Mouse (Mus musculus) common myeloid progenitor, adult 5-6 weeks (primary cell): Measurements from ENCODE around the gene Stac2. TPM values are rescaled to one million over a fixed set of nuclear protein-coding genes. Genes with fewer than 3 reads are reported as not detected.

Experiments used
- ATAC-seq: replicated peaks from 2 replicates; pipeline ENCODE4 v1.8.0; 2016; ENCODE audit warnings: low read depth, mild to moderate bottlenecking, moderate TSS enrichment, inconsistent platforms; ENCODE audit not compliant: poor library complexity, severe bottlenecking
- total RNA-seq: library from RNA; stranded (forward); fragments of 200-1000, 187-1606 nt; gene quantifications from 2 replicates; pipeline ENCODE4 v1.2.3, GENCODE M21; 2017

The Stac2 gene
- total RNA-seq, 1 experiment from 2014 or later: not detected

DNA sequence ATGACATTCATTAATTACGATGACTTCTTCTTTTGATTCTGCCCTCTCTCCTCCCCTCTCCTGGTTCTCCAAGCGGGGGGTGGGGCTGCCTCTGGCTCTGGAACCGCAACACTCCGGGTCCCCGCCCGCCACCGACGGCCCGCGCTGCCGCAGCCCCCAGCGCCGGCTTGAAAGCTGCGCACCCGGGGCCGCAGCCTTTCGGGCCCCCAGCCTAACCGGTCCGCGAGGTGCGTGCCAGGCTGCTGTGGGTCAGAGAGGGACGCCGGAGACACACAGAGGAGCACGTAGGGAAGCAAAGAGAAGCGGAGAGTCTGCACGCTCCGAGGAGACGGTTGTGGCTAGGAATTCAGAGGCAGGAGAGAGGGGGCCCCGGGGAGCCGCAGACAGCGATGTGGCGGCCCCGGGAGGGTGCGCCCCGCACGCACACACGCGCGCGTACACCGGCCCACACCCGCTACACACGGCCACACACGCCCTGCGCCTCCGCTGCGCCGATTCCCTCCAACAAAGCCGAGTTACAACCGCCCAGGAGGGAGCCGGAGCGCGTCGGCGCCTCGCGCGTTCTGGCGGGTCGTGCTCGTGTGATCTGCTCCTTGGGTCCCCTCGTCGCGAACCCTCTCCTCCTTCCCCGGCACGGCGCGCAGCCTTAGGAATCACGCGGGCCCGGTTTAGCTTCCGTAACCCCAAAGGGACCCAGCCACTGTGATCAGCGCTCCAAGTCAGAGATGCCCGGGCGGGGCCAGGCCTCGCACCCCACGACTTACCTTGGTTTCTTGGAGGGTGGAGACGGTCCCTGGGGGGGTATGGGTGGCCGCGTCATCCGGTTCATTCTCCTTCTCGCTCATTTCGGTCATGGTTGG is 903 bp downstream of the Stac2 start:
- ATAC-seq: no peak

DNA sequence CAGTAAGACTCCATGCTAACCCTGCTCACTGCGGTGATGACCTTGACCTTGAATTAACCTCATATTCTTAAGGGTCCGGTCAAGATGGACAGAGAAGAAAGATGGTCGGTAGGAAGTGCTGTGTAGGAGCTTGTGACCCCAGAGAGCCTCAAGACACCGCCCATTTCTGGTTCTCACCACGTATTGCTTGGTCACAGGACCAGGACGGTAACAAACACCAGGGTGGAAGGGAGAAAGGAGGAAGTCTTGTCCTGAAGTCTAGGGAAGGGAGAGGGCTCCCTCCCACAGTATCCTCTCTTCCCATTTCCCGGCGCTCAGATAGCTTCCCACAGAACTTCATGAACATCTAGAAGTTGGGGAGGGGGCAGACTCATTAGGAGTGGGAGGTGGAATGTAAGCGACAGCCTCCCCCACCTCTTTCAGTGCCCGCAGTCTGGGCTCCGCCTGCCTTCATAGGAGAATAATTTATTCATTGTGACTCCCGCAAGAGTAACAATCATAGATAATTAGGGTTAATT is 1.6 kb downstream of the Stac2 start:
- peak; percentile 41; the same call in 1 of the 2 replicates for ATAC-seq

DNA sequence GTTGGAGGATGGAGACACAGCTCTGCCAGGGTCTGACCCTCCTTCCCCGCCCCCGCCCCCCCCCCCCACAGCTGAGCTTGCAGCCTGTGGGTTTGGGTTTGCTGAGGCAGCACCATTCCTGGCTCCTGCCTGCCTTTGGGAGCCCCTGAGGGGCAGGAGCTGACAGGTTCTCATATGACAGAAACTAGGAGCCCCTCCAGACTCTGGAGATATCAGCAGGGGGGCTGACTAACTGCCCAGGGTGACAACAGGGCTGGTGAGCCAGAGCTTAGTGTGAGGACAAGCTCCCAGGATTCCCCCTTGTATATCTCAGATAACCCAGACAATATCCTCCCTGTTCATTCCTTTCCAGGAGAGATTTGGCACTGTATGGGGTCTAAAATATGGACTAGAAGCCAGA is 2.3 kb downstream of the Stac2 start:
- no peak for ATAC-seq

DNA sequence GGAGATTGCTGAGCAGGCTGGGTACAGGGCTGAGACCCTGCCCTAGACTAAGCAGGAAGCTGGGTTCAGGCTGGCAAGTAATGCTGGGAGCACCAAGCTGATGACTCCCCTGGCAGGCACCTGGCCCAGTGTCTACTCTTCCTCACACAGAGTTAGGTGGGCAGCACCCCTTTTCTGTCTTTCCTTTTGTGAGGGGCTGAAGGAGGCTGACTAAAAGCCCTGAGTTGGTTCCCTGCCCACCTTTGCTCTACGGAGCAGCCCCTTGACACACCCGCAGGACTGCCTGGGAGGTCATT is 2.8 kb downstream of the Stac2 start:
- no peak for ATAC-seq

DNA sequence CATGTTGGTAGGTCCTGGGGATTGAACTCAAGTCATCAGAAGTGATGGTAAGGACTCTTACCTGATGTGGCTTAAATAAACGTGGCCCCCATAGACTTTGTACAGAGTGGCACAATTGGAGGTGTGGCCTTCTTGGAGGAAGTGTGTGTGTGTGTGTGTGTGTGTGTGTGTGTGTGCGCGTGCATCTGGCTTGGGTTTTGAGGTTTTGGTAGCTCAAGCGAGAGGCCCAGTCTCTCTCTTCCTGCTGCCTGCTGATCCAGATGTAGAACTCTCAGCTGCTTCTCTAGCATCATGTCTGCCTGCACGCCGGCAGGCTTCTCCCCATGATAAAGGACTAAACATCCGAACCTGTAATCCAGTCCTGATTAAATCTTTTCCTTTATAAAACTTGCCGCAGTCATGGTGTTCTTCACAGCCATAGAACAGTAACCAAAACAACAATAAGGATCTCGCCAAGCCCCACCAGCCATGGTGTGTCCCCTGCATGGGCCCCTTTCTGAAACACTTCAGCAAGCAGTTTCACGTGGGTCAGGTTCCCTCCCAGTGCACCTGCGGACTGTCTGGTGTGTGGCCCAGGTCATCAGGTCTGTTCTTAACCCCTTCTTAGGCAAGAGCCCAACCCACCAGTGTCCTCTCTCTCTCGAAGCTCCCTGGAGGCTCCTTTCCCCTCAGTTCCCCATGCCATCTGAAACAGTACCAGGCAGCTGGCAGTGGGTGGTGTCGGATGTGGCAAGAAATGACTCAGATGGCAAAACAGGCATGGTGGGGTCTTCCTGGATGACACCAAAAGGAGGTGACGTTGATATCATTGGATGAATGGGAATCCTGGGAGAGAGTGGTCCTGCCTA is 3.4 kb downstream of the Stac2 start:
- peak; percentile 35; the same call in 1 of the 2 replicates for ATAC-seq

DNA sequence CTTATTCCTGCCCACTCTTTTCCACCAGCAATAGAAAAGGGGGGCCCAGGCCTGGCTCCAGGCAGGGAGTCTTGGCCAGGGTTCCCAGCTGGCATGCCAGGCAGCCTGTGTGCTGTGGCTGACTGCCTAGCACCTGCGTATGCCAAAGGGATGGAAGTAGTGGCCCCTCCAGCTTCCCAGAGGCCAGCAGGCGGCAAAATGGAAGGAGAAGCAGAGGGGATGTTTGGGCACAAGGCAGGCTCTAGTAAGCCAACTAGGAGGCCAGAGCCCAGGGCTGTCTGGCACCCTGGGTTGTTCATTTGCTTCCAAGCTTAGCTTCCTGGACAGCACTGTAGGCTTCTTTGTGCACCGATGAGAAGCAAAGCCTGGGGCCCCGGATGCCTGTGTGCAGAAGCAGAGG is 5.5 kb downstream of the Stac2 start:
- no peak for ATAC-seq

DNA sequence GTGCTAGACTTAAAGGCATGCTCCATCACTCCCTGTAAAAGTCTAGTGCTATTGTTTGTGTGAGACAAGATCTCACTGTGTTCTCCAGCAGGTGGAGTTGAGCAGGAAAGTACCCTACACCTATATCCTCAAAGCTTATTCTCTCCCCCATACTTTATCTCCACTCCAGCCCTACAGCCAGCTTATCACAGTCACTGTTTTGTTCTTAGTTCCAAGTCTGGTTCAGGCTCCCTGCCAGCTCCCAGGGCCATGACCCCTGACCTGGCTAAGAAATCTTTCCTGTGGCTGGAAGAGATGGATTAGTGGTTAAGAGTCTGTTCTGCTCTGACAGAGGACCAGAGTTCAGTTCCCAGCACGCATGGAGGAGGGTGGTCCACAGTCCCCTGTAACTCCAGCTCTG is 6.8 kb downstream of the Stac2 start:
- ATAC-seq: no peak

DNA sequence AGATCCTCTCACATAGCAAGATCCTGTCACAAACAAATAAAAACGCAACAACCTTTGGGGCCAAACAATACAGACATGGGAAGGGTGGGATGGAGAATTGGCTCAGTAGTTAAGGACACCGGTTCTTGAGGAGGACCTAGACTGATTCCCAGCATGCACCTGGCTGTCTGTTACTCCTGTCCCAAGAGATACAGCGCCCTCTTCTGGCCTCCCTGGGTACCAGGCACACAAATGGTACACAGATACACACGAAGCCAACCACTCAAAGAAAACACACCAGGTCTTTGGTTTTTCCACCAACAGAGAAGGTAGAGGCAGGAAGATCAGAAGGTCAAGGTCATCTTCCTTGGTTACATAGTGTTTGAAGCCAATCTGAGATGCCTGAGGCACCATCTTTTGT is 7.7 kb downstream of the Stac2 start:
- no peak for ATAC-seq

DNA sequence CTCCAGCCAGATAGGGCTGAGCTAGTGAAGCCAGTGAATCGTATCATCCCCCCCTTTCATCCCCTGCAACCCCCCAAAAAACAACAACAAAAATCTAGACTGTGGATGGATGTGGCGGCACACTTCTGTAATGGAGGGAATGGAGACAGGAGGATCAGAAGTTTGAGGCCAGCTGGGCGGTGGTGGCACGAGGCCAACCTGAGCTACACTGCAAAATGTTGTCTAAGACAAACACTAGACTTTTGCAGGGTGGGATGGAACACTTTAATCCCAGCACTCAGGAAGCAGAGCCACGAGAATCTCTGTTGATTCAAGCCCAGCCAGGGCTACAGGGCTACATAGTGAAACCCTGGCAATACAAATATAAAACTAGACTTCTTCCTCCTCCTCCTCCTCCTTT is 9.2 kb downstream of the Stac2 start:
- ATAC-seq: no peak

DNA sequence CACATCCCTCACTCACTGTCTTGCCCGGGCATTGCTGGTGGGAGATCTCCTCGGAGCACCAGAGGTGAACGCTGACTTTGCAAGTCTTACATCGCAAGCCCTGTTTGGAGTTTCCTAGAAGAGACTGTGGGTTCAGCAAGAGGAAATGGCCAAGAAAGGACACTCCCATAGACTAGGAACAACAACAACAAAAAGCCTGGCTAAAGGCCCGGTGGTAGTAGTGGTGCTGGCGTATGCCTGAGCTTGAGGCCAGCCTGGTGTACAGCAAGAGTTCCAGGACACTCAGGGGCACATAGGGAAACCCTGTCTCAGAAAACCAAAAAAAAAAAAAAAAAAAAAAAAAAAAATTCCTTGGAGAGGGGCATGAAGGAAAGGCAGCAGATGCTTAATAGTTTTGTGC is 10.5 kb downstream of the Stac2 start:
- no peak for ATAC-seq

DNA sequence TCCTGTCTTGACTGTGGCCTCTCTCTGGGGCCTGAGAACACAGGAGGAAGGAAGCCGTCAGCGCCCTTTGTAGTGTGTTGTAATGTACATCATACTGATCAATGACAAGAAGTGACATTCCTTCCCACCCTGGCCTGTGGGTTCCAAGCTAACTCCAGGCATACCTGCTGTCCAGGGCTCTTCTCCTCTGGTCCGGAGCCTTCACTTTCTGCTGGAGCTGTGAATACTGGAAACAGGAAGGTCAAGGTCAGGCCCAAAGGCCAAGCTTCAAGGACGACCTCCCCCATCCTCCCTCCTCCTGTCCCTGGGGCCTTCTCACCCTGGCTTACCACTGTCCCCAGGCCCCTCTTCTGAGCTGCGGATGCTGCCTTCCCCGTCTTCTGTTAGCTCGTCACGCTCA is 12.3 kb downstream of the Stac2 start:
- ATAC-seq: no peak

DNA sequence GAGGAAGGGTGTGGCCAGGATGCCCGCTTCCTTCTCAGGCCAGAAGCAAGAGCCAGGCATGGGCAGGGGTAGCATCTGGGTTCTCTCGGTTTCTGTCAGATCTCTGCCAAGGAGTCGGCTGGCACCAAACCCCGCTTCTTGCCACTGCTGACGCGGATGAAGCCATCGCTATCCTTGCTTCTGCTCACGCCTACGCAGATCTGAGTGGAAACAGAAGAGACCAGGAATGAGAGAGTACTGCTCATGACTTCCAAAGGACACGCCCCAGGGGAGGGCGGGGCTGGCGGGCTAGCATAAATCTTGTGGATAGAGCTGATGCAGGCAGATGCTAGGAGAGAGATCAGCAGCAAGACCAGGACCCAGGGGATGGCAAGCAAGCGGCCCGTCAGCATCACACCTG is 15.4 kb downstream of the Stac2 start:
- ATAC-seq: no peak

DNA sequence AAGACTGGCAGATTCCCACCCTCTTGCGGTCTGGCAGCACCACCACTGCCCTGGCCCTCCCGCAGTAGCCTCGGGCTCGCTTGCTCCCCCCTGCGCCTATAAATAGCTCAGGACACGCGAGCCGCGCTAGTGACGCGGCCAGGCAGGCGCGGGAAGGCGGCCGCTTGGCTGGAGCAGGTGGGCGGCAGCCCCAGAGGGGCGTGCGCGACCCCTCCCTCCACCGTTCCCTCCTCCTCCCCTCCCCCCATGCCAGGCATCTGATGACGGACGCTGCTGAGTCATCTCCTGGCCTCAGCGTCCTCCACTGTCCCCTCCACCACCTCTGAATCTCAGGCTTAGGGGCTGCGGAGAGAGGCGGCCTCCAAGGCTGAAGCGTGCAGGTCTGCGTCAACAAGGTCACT is 17.3 kb downstream of the Stac2 start:
- peak; percentile 30 for ATAC-seq

DNA sequence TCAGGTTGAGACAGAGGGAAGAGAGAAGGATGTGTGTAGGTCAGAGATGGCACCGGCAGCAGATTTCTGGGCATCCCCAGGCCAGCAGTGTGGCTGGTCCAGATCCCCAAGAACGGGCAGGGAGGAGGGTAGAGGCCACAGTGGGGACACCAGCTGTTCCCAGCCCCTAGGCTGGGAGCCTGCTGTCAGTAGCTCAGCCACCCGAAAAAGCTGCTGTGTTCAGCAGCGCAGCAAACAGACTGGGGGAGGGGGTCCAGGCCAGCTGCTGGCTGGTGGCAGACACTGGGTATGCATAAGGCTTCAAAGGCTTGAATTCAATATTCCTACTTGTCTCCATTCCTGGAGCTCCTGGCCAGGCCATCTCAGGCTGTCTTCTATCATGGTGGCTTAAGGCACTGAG is 18.4 kb downstream of the Stac2 start:
- no peak for ATAC-seq

DNA sequence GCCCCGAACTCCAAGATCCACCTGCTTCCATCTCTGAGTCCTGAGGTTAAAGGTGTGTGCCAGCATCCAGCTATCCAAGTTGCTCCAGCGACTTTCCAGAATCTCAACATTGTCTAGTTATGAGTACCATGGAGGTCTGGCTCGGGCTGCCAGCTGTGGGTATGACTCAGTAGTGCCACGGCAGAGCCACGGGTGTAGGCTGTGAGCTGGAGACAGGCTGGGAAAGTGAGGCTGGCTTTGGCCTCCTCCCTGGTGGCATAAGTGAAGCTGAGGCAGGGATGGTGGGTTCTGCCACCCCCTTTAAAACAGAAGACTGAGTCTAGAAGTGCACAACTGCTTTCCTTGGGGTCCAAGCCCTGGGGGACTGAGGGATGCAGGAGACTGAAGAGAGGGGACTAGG is 19.2 kb downstream of the Stac2 start:
- no peak for ATAC-seq

DNA sequence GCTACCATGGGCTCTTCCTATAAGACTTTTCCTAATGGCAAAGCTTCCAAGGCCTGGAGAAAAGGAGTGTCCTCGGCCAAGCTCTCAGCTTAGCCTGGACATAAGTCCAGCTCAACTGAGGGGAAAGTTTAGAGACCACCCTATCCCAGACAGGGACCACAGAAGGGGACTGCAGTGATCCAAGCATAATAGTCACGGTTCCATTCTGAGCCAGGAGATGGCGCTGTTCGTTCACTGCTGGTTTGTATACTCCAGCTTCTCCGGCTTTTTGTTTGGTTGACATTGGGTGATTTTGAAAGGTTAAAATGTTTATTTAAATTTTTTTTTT is 21.9 kb downstream of the Stac2 start:
- ATAC-seq: peak; percentile 50

DNA sequence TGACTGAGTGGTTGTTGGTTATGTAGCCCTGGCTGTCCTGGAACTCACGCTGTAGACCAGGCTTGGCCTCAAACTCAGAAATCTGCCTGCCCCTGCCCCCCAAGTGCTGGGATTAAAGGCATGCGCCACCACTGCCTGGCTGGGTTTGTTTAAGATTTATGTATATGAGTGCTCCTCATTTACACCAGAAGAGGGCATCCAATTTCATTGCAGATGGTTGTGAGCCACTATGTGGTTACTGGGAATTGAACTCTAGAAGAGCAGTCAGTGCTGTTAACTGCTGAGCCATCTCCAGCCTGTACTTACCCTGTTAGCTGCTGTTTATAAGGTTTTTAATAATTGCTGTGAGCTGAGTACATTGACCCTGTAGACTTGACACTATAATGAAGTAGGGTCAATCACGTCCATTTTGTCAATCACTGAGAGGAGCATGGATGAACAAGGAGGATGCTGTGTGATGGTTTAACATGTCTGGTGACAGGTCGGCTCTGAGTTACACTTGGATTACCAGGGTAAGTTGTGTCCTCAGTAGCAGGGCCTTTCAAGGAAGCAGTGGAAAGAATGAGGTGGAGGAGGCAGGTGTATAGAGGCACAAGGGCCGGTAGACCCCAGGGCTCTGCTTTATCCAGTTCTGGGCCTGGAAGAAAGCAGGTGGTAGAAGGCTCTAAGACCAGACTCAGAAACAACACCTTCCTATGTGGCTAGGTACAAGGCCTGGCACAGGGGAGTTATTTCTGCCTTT is 22.4 kb downstream of the Stac2 start:
- ATAC-seq: no peak

DNA sequence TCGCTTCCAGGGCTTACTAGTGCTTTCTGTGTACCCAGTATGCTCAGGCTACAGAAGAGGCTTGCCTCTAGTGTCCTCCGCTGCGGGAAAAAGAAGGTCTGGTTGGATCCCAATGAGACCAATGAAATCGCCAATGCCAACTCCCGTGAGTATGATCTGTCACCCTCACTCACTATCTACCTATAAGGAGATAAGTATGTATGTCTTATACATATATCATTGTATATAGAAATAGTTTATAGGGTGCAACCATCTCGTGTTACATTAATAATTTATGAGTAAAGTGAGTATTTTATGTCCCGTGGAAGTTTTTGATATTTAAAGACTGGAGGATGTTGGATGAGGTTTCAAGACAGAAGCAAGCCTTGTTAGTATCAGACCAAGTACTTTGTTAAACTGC is 25.5 kb downstream of the Stac2 start:
- no peak for ATAC-seq

DNA sequence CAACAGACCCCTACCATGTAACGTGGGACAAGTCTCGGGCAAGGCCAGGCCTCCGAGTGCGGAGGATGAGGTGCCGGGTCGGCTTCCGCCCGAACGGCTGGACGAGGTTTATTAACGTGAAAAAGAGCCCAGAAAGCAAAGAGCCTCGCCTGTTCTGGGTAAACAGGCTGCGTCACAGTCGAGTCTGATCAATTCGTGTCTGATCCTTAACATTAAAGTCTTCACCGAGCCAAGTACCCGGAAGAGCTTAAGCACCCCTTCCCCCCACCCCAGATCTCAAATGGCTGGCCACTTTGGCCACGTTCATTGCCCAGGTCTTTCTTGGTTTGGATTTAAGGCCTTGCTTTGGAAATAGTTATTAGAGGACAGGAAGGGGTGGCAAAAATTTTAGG is 26.0 kb downstream of the Stac2 start:
- ATAC-seq: no peak

DNA sequence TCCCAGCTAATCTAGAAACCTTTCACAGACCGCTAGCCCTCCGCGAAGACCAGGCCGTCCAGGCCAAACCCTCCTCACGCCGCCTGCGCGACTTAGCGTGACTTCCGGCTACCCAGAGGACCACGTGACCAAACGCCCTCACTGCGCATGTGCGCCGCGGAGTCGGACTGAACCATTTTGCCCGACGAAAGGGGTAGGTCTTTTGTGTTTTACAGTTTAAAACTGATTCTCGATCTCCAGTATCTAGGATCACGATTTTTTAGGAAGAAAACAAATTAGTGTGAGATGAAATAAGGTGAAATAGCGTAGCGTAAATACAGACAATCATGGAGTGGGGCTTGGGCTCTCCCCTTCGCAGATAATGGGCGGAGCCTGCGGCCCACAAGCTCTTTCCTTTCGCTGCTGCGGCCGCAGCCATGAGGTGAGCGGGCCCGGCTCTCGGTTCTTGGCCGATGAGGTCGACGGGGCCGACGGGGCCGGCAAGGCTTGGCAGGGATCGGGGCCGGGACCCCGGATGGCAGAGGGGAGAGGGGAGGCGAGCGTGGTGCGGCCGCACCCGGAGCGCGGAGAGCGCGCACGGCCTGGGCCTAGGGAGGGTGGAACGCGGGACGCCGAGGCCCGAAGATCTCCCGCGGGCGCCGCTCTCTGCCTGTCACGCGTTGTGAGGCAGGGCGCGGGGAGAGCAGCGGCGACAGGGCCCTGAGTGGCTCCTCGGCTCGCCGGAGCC is 26.5 kb downstream of the Stac2 start, which contains the start of gene Rpl19:
TSS of gene Rpl19 (plus strand) at position 141 of the 727 bp plus-strand sequence.
- peak; percentile 75 for ATAC-seq
